Mouse (Mus musculus) forebrain, embryonic 13.5 days (tissue): ENCODE measurements around the gene Zbtb9. TPM values are rescaled to one million over a fixed set of nuclear protein-coding genes. Genes with fewer than 3 reads are reported as not detected.

ENCODE experiments used
- microRNA-seq: library from miRNA; unstranded; fragments of <30 nt; microRNA quantifications from one replicate; pipeline ENCODE4, GENCODE M21; 2016
- polyA plus RNA-seq: library from polyadenylated mRNA; unstranded; fragments of >200 nt; fragmentation: Nextera tagmentation; extraction: Ambion mirVana; gene quantifications from 2 replicates; pipeline ENCODE4 v1.2.1, GENCODE M21; 2015

Zbtb9 gene
- polyA plus RNA-seq, 1 experiment from 2014 or later = 17.4 TPM

Small RNA genes within 50 kb of the gene (microRNA-seq; reads per million reads assigned to microRNA genes)
- not detected for gene Mir3083
- 2.1 reads per million for gene Mir6968

Other genes starting within 250 kb of the Zbtb9 start
- 50.6 and 59.0 TPM in 2 replicates for gene Bnip1, start 192.1 kb upstream of the Zbtb9 start, polyA plus RNA-seq
- 0.53 TPM in 1 of 2 replicates, not detected in the other for gene Nkx2-5, start 128.2 kb upstream of the Zbtb9 start, polyA plus RNA-seq
- gene Kifc5b, start 56.1 kb upstream of the Zbtb9 start, polyA plus RNA-seq = 8.9 and 9.2 TPM in 2 replicates
- gene Phf1, start 40.1 kb upstream of the Zbtb9 start, polyA plus RNA-seq = 8.8 and 9.5 TPM in 2 replicates
- gene Cuta, start 33.6 kb upstream of the Zbtb9 start, polyA plus RNA-seq = 171 and 172 TPM in 2 replicates
- gene Syngap1, start 31.9 kb upstream of the Zbtb9 start, polyA plus RNA-seq = 5.9 TPM in 2 replicates
- 1.9 and 2.6 TPM in 2 replicates for gene Bak1, start 55.8 kb downstream of the Zbtb9 start, polyA plus RNA-seq
- gene Itpr3, start 84.1 kb downstream of the Zbtb9 start, polyA plus RNA-seq = 0.41 and 0.52 TPM in 2 replicates
- 310 and 318 TPM in 2 replicates for gene Uqcc2, start 160.7 kb downstream of the Zbtb9 start, polyA plus RNA-seq
- gene Ip6k3, start 194.6 kb downstream of the Zbtb9 start, polyA plus RNA-seq = 0.21 and 0.35 TPM in 2 replicates
- 14.6 and 16.4 TPM in 2 replicates for gene Lemd2, start 231.3 kb downstream of the Zbtb9 start, polyA plus RNA-seq